Mouse (Mus musculus): ENCODE results near the gene Dph5. TPM values are rescaled to one million over a fixed set of nuclear protein-coding genes. Genes with fewer than 3 reads are reported as not detected.

The Dph5 gene
- 7.7 and 9.3 TPM in 2 replicates for total RNA-seq (2014; rRNA removed)
- polyA plus RNA-seq (2012; rRNA removed), result 3.4 and 3.8 TPM in 2 replicates

GRCm38 (mm10) chr3:115887427-115888309 lies at the start of gene Dph5:
Dph5 (plus strand) TSS chr3:115887837.
- peak; percentile 87 for DNase-seq (ENCODE audit: extremely low read depth, low read depth, low spot score)
- Histone ChIP-seq H3K79me2 (ENCODE audit: control insufficient read depth, insufficient read depth, low read length) (no peaks in the 10 kb centered on the region), H3K4me1 (ENCODE audit: control insufficient read depth, insufficient read depth, low read length) (peaks cover 2% of the 10 kb centered on the region; the same call in 1 of the 2 replicates), H3K27ac (replicated peaks; ENCODE audit: insufficient read depth, low read depth, low read length) (peak within 1 kb of the TSS; percentile 59), H3K27me3 (ENCODE audit: control insufficient read depth, insufficient read depth, low read length) (no peaks in the 10 kb centered on the region), H3K4me3 (ENCODE audit: insufficient read depth, low read depth, low read length) (peak within 1 kb of the TSS; percentile 76), H3K36me3 (ENCODE audit: control insufficient read depth, insufficient read depth, low read length) (peaks cover 2% of the 10 kb centered on the region; the same call in 1 of the 2 replicates), H3K9ac (ENCODE audit: low read depth, low read length) (peak within 1 kb of the TSS; percentile 69)
- under 1% methylated on average over 40 of the region's 40 CpGs for WGBS
- TF ChIP-seq POLR2A (IDR thresholded peaks at IDR 0.05; ENCODE audit: extremely low read depth, insufficient read depth, low read length) (peak; percentile 37; the same call in 1 of the 2 replicates), CTCF (IDR thresholded peaks at IDR 0.05; ENCODE audit: low read depth, low read length) (no peak)

DNA sequence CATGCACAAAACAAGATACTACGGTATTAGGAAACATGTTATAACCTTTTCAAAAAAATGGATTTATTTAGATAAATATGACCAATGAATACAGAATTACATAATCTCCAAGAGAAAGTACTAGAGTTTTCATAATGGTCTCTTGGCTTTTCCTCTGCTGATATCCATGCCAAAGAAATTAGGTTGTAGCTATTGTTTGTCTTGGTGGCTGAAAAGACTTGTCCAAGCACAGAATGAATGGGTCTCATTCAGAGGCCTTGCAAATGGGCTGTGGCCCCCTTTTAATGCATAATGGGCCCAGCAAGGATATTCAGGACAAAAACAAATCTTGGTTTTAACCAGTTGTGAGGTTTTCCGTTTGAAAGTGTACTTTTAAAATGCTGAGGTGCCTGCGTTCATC lies 43.1 kb upstream of the Dph5 start:
- TF ChIP-seq CTCF (IDR thresholded peaks at IDR 0.05; ENCODE audit: low read depth, low read length) (no peak), POLR2A (IDR thresholded peaks at IDR 0.05; ENCODE audit: extremely low read depth, insufficient read depth, low read length) (no peak)
- no peak overlapping the region for H3K27ac ChIP-seq (replicated peaks; ENCODE audit: insufficient read depth, low read depth, low read length)
- no peaks in the 10 kb centered on the region for H3K36me3 ChIP-seq (ENCODE audit: control insufficient read depth, insufficient read depth, low read length)
- no peaks in the 10 kb centered on the region for H3K79me2 ChIP-seq (ENCODE audit: control insufficient read depth, insufficient read depth, low read length)
- DNase-seq (ENCODE audit: extremely low read depth, low read depth, low spot score), result no peak
- no peaks in the 10 kb centered on the region for H3K27me3 ChIP-seq (ENCODE audit: control insufficient read depth, insufficient read depth, low read length)
- no peaks in the 10 kb centered on the region for H3K4me1 ChIP-seq (ENCODE audit: control insufficient read depth, insufficient read depth, low read length)
- no peak overlapping the region for H3K9ac ChIP-seq (ENCODE audit: low read depth, low read length)
- WGBS, result 78% methylated on average over 3 of the region's 3 CpGs
- no peak overlapping the region for H3K4me3 ChIP-seq (ENCODE audit: insufficient read depth, low read depth, low read length)

- DNase-seq (ENCODE audit: extremely low read depth, low read depth, low spot score), result no peak
- Histone ChIP-seq H3K27me3 (ENCODE audit: control insufficient read depth, insufficient read depth, low read length) (no peaks in the 10 kb centered on the region), H3K79me2 (ENCODE audit: control insufficient read depth, insufficient read depth, low read length) (no peaks in the 10 kb centered on the region), H3K9ac (ENCODE audit: low read depth, low read length) (no peak overlapping the region), H3K27ac (replicated peaks; ENCODE audit: insufficient read depth, low read depth, low read length) (no peak overlapping the region), H3K36me3 (ENCODE audit: control insufficient read depth, insufficient read depth, low read length) (no peaks in the 10 kb centered on the region), H3K4me1 (ENCODE audit: control insufficient read depth, insufficient read depth, low read length) (no peaks in the 10 kb centered on the region), H3K4me3 (ENCODE audit: insufficient read depth, low read depth, low read length) (no peak overlapping the region)
- WGBS, result 91% methylated on average over 5 of the region's 5 CpGs
- TF ChIP-seq POLR2A (IDR thresholded peaks at IDR 0.05; ENCODE audit: extremely low read depth, insufficient read depth, low read length) (no peak), CTCF (IDR thresholded peaks at IDR 0.05; ENCODE audit: low read depth, low read length) (no peak)
Measured at GRCm38 (mm10) chr3:115845032-115845618, 42.5 kb upstream of the Dph5 start.

DNA sequence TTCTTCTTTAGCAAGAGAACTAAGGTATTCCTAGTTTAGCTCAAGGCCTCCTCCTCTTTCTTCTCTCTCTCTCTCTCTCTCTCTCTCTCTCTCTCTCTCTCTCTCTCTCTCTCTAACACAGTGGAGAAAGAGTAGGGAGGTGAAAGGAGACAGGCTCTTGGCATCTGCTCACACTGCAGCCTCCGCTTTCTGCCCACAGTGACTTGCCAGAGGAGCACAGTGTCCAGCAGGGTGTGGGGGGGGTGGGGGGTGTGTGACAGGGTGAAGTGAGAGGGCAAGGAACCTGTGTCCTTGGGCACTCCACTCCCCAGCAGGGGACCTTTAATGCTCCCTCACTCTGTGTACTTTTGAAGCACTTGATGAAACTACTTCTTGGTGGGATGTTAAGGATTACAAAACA lies 41.9 kb upstream of the Dph5 start:
- Histone ChIP-seq H3K9ac (ENCODE audit: low read depth, low read length) (no peak overlapping the region), H3K4me1 (ENCODE audit: control insufficient read depth, insufficient read depth, low read length) (no peaks in the 10 kb centered on the region), H3K27me3 (ENCODE audit: control insufficient read depth, insufficient read depth, low read length) (no peaks in the 10 kb centered on the region), H3K27ac (replicated peaks; ENCODE audit: insufficient read depth, low read depth, low read length) (no peak overlapping the region), H3K36me3 (ENCODE audit: control insufficient read depth, insufficient read depth, low read length) (no peaks in the 10 kb centered on the region), H3K4me3 (ENCODE audit: insufficient read depth, low read depth, low read length) (no peak overlapping the region), H3K79me2 (ENCODE audit: control insufficient read depth, insufficient read depth, low read length) (no peaks in the 10 kb centered on the region)
- no peak for DNase-seq (ENCODE audit: extremely low read depth, low read depth, low spot score)
- 87% methylated on average over 1 of the region's 1 CpGs for WGBS
- TF ChIP-seq POLR2A (IDR thresholded peaks at IDR 0.05; ENCODE audit: extremely low read depth, insufficient read depth, low read length), result no peak
- no peak for TF ChIP-seq CTCF (IDR thresholded peaks at IDR 0.05; ENCODE audit: low read depth, low read length)

DNA sequence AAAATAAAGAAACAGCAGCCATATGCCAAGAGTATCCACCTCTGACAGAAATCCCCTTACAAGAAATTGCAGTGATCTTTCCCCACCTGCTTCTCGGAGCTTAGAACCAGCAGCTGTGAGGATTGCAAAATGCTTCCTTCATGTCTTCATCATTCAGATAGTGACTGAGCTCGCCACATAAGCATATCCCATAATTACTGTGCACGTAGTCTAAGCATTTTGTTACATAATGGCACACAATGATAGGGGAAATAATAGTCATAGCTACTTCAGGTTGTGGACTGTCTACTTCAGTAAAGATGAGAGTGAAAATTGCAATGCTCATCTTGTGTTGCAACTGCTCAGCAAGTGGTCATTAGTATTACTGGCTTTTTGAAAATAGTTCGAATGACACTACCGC lies 41.5 kb upstream of the Dph5 start:
- Histone ChIP-seq H3K79me2 (ENCODE audit: control insufficient read depth, insufficient read depth, low read length) (no peaks in the 10 kb centered on the region), H3K4me1 (ENCODE audit: control insufficient read depth, insufficient read depth, low read length) (no peaks in the 10 kb centered on the region), H3K36me3 (ENCODE audit: control insufficient read depth, insufficient read depth, low read length) (no peaks in the 10 kb centered on the region), H3K4me3 (ENCODE audit: insufficient read depth, low read depth, low read length) (no peak overlapping the region), H3K9ac (ENCODE audit: low read depth, low read length) (no peak overlapping the region), H3K27me3 (ENCODE audit: control insufficient read depth, insufficient read depth, low read length) (no peaks in the 10 kb centered on the region), H3K27ac (replicated peaks; ENCODE audit: insufficient read depth, low read depth, low read length) (no peak overlapping the region)
- WGBS, result 94% methylated on average over 5 of the region's 5 CpGs
- DNase-seq (ENCODE audit: extremely low read depth, low read depth, low spot score), result no peak
- TF ChIP-seq POLR2A (IDR thresholded peaks at IDR 0.05; ENCODE audit: extremely low read depth, insufficient read depth, low read length) (no peak), CTCF (IDR thresholded peaks at IDR 0.05; ENCODE audit: low read depth, low read length) (no peak)
